In genomic region chr8:41713634-41714330, GRCm38 (mm10) we compare ENCODE assay signal across 8 mouse cellular contexts.
DNase-seq lines count a peak whose midpoint lies in the region; ATAC-seq and TF ChIP-seq lines count a peak whose summit lies in the region.

No protein-coding gene starts in this region.

- no peak overlapping the region for H3K9ac ChIP-seq in heart, postnatal 0 days (replicated peaks; ENCODE audit: low read depth, low read length)
- H3K9ac ChIP-seq in heart, adult 2 months (ENCODE audit: low read depth, low read length), result no peak overlapping the region
- no peak overlapping the region for H3K9ac ChIP-seq in forebrain, embryonic 12.5 days
- no peak overlapping the region for H3K9ac ChIP-seq in neural tube, embryonic 14.5 days (replicated peaks; ENCODE audit: low read depth, low read length)
- no peak overlapping the region for H3K9ac ChIP-seq in intestine, postnatal 0 days (ENCODE audit: low read depth, low read length)

- no peaks in the 10 kb centered on the region for H3K27me3 ChIP-seq in heart, postnatal 0 days (ENCODE audit: control insufficient read depth, insufficient read depth, low read length)
- no peaks in the 10 kb centered on the region for H3K27me3 ChIP-seq in heart, adult 2 months (ENCODE audit: control insufficient read depth, insufficient read depth, low read length)
- peaks cover 3% of the 10 kb centered on the region; the same call in 1 of the 2 replicates for H3K27me3 ChIP-seq in forebrain, embryonic 12.5 days
- no peaks in the 10 kb centered on the region for H3K27me3 ChIP-seq in neural tube, embryonic 14.5 days (ENCODE audit: control insufficient read depth, insufficient read depth, low read length)
- no peaks in the 10 kb centered on the region for H3K27me3 ChIP-seq in intestine, postnatal 0 days (replicated peaks; ENCODE audit: control insufficient read depth, insufficient read depth, low read length)

- no peaks in the 10 kb centered on the region for H3K79me2 ChIP-seq in heart, adult 2 months (replicated peaks; ENCODE audit: control insufficient read depth, insufficient read depth, low read length)

- H3K36me3 ChIP-seq in heart, postnatal 0 days (replicated peaks; ENCODE audit: control insufficient read depth, insufficient read depth, low read length), result no peaks in the 10 kb centered on the region
- H3K36me3 ChIP-seq in heart, adult 2 months (ENCODE audit: control insufficient read depth, insufficient read depth, low read length), result no peaks in the 10 kb centered on the region
- no peaks in the 10 kb centered on the region for H3K36me3 ChIP-seq in forebrain, embryonic 12.5 days (replicated peaks)
- H3K36me3 ChIP-seq in neural tube, embryonic 14.5 days (ENCODE audit: control insufficient read depth, insufficient read depth, low read length), result no peaks in the 10 kb centered on the region
- no peaks in the 10 kb centered on the region for H3K36me3 ChIP-seq in intestine, postnatal 0 days (ENCODE audit: control insufficient read depth, insufficient read depth)

- H3K4me2 ChIP-seq in heart, postnatal 0 days (ENCODE audit: low read depth, low read length), result no peak overlapping the region
- H3K4me2 ChIP-seq in forebrain, embryonic 12.5 days, result no peak overlapping the region
- no peak overlapping the region for H3K4me2 ChIP-seq in neural tube, embryonic 14.5 days (ENCODE audit: low read depth, low read length)
- no peak overlapping the region for H3K4me2 ChIP-seq in intestine, postnatal 0 days (replicated peaks; ENCODE audit: low read depth)

- no peaks in the 10 kb centered on the region for H3K4me1 ChIP-seq in heart, postnatal 0 days (ENCODE audit: control insufficient read depth, insufficient read depth)
- no peaks in the 10 kb centered on the region for H3K4me1 ChIP-seq in heart, adult 2 months (ENCODE audit: control insufficient read depth, insufficient read depth, low read length)
- peaks cover 6% of the 10 kb centered on the region; the same call in 1 of the 2 replicates for H3K4me1 ChIP-seq in forebrain, embryonic 12.5 days
- H3K4me1 ChIP-seq in neural tube, embryonic 14.5 days (ENCODE audit: control insufficient read depth, insufficient read depth, low read length), result no peaks in the 10 kb centered on the region
- H3K4me1 ChIP-seq in intestine, postnatal 0 days (replicated peaks; ENCODE audit: control insufficient read depth, insufficient read depth, low read length), result no peaks in the 10 kb centered on the region

- no peak overlapping the region for H3K27ac ChIP-seq in heart, postnatal 0 days (ENCODE audit: low read depth)
- no peak overlapping the region for H3K27ac ChIP-seq in heart, adult 2 months
- H3K27ac ChIP-seq in forebrain, embryonic 12.5 days, result no peak overlapping the region
- H3K27ac ChIP-seq in neural tube, embryonic 14.5 days (ENCODE audit: low read depth, low read length), result no peak overlapping the region
- no peak overlapping the region for H3K27ac ChIP-seq in intestine, postnatal 0 days (ENCODE audit: low read depth, low read length)

- no peak for TF ChIP-seq CTCF in heart, postnatal 0 days (IDR thresholded peaks at IDR 0.05; ENCODE audit: low read depth)
- TF ChIP-seq CTCF in heart, adult 2 months (IDR thresholded peaks at IDR 0.05), result no peak
- no peak for TF ChIP-seq CTCF in intestine, postnatal 0 days (IDR thresholded peaks at IDR 0.05; ENCODE audit: low read depth)

- no peak for TF ChIP-seq POLR2A in heart, adult 2 months (IDR thresholded peaks at IDR 0.05; ENCODE audit: insufficient read depth, low read depth, low read length)

- intact Hi-C loops in heart, adult 2 months (cut with DNase I), result no loop called here

- peak; percentile 19 for DNase-seq in heart, postnatal 0 days (ENCODE audit: low spot score)
- no peak for DNase-seq in heart, adult 2 months
- DNase-seq in layer of hippocampus, adult 9-11 months, result peak; percentile 62
- DNase-seq in lung, postnatal 10 days, result no peak
- no peak for DNase-seq in B cell, adult 2 months

- WGBS in heart, postnatal 0 days, result 23% methylated on average over 4 of the region's 4 CpGs
- WGBS in heart, adult 2 months, result 32% methylated on average over 4 of the region's 4 CpGs
- 34% methylated on average over 4 of the region's 4 CpGs for WGBS in forebrain, embryonic 12.5 days
- WGBS in neural tube, embryonic 14.5 days, result 60% methylated on average over 4 of the region's 4 CpGs
- 59% methylated on average over 4 of the region's 4 CpGs for whole genome bisulfite sequencing in intestine, postnatal 0 days

- no peak overlapping the region for H3K4me3 ChIP-seq in heart, postnatal 0 days (ENCODE audit: low read depth, low read length)
- H3K4me3 ChIP-seq in heart, adult 2 months, result no peak overlapping the region
- no peak overlapping the region for H3K4me3 ChIP-seq in forebrain, embryonic 12.5 days (replicated peaks)
- no peak overlapping the region for H3K4me3 ChIP-seq in neural tube, embryonic 14.5 days (ENCODE audit: low read depth, low read length)
- no peak overlapping the region for H3K4me3 ChIP-seq in intestine, postnatal 0 days (ENCODE audit: low read depth, low read length)

- no peaks in the 10 kb centered on the region for H3K9me3 ChIP-seq in heart, postnatal 0 days (replicated peaks; ENCODE audit: control insufficient read depth, low read length)
- no peaks in the 10 kb centered on the region for H3K9me3 ChIP-seq in forebrain, embryonic 12.5 days
- no peaks in the 10 kb centered on the region for H3K9me3 ChIP-seq in neural tube, embryonic 14.5 days (ENCODE audit: control insufficient read depth, low read length)
- no peaks in the 10 kb centered on the region for H3K9me3 ChIP-seq in intestine, postnatal 0 days (ENCODE audit: control insufficient read depth)

- TF ChIP-seq EP300 in heart, postnatal 0 days (IDR thresholded peaks at IDR 0.05; ENCODE audit: low read depth), result no peak
- TF ChIP-seq EP300 in heart, adult 2 months (IDR thresholded peaks at IDR 0.05; ENCODE audit: insufficient read depth, low read depth, low read length), result no peak

- no peak for ATAC-seq in heart, postnatal 0 days (ENCODE audit: insufficient read depth, low read depth)
- peak; percentile 80; the same call in 1 of the 2 replicates for ATAC-seq in forebrain, embryonic 12.5 days (ENCODE audit: low FRiP score)
- peak; percentile 70; the same call in 1 of the 2 replicates for ATAC-seq in neural tube, embryonic 14.5 days (ENCODE audit: low read depth)
- ATAC-seq in intestine, postnatal 0 days, result no peak

Comparison
In these comparisons a context has a peak if more than half of its experiments do, and no peak if none do; other contexts are left out.
1. DNase-seq: peak in heart, postnatal 0 days (single experiment) and layer of hippocampus, adult 9-11 months (single experiment); none in heart, adult 2 months (0 of 2), lung, postnatal 10 days (single experiment) and B cell, adult 2 months (0 of 2).
2. ATAC-seq: peak in forebrain, embryonic 12.5 days (single experiment) and neural tube, embryonic 14.5 days (single experiment); none in heart, postnatal 0 days (single experiment) and intestine, postnatal 0 days (single experiment).